Mouse (Mus musculus): ENCODE data around the gene Cacnb4.

The Cacnb4 gene

DNA sequence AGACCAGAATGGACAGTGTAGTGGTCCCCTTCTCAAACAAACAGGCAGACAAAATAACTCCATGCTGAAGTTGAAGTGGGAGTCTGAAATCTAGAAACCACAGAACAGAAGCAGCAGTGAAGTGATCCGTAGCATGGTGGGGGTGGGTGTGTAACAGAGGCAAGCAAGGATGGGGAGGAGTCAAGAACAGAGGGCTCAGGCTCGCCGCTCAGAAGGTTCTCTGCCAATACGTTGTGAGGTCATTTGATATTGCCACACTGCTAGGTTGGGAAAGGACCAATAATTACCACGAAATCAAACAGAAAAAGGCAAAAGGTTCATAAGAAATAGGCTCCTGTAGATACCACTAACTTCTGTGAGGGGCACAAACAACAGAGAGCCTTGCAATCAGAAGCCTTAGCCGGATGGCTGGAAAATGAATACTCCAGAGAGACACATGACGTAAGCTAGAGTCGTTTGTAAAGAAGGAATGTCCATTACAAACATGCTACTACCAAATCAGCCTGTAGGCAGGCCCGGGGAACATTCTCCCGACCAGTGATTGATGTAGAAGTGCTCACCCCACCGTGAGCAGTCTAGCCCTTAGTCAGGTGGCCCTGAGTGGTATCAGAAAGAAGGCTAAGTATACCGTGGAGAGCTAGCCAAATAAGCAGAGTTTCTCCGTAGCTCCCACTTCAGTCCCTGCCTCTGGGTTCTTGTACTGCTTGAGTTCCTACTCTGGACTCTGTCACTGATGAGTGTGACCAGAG, 199.7 kb downstream of the Cacnb4 start:
- DNase-seq (ENCODE audit: low read depth, low spot score), result no peak

DNA sequence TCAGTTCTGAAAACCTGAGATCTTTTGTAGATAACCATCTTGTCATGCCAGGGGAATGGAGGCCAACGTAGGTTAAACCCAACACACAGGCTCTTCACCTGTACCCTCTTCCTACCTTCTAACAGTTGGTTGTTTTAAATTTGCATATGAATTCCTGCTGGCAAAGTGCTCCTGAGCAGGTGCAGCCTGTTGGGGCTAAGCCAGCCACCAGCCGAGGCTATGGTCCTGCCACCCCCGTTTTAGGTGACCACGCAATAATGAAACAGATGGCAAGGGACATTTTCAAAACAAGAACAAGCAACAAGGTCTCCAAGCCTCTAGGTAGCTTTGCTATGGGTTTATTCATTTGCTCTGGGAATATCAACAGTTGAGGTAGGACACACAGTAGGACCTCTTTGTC, 200.8 kb downstream of the Cacnb4 start:
- no peak for DNase-seq (ENCODE audit: low read depth, low spot score)

DNA sequence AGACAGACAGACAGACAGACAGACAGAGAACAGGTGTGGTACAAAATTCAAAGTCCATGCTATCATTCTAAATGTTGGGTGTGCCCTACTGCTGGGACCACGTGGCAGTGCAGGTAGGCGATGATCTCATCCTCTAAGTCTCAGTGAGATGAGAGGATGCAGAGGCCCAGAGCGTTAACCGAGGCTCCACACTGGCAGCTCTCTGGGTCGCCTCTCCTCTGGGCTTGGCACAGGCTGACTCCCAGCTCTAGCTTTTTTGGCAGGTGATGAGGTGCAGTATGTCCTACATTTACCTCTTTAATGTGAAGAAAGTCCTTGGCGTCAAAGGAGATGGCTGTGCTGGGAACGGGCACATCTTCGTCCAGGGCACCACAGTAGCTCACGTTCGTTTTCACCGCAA, 202.1 kb downstream of the Cacnb4 start:
- DNase-seq (ENCODE audit: low read depth, low spot score), result no peak

DNA sequence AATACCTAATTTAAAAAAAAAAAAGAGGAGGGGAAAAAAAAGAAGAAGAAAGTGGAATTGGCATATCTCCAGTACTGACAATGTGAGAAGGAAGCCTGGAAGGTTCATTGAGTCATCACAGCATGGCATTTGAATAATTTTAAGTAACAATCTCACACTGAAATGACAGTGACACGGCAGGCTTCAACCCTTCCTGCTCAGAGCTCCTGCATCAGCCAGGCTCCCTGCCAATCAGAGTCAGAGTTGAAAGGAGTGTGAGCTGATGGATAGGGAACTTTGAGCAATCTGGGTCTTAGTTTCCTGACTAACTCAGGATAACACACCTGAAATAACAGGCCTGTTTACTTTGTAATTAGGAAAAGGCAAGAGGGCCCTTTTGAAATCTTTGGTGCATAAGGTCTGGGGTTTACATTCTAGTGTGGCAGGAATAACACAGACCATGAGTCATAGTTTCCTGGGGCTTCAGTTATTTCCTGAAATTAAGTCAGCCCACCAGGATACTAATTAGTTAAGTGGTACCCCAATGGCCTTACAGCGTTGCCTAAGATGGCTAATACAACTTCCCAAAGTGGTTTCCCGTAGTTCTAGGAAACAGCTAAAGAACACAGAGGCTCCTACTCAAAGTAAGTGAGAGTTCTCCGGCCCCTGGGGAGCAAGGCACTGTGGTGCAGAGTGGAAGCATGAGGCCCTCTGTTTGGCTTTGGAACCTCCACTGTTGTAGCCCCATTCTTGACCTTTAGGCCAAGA, 204.9 kb downstream of the Cacnb4 start:
- DNase-seq (ENCODE audit: low read depth, low spot score), result no peak

DNA sequence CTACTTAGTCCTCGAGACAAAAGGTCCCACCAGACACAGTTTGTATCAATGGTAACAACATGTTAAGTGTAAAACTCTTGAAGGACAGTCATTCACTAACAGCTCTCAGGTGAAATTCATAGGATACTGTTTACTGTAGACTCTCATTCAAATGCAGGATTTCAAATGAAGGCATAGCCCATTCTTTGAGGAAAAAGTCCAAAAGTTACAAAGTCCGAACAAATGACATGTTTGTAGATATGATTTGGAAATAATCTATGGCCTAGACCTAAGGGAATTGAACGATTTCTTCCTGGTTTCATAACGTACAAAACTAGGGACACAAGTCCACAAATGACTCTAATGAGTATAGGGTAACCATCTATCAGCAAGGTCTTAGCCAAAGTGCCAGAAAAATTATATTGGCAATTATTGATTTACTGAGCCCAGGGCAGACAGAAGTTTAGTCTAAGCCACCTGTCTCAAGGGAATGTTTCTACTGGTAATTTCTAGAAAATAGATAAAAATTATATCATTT, 206.5 kb downstream of the Cacnb4 start:
- DNase-seq (ENCODE audit: low read depth, low spot score), result no peak

DNA sequence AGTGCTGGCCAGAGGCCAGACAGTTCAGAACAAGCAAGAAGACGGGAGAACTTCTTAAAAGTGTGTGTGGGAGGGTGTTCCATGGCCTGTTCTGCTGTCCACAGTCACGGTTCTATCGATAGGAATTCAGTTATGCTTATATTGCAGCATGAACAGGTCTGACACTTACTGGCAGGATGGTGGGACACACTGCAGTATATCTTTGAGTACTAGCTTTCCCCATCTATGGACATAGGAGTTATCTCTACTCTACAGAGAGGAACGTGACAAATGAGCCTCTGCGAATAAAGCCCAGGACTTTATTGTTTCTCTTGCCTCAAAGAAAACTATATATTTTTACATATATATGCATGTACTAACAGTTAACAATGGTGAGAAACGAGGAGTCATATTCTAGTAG, 209.0 kb downstream of the Cacnb4 start:
- DNase-seq (ENCODE audit: low read depth, low spot score), result no peak

DNA sequence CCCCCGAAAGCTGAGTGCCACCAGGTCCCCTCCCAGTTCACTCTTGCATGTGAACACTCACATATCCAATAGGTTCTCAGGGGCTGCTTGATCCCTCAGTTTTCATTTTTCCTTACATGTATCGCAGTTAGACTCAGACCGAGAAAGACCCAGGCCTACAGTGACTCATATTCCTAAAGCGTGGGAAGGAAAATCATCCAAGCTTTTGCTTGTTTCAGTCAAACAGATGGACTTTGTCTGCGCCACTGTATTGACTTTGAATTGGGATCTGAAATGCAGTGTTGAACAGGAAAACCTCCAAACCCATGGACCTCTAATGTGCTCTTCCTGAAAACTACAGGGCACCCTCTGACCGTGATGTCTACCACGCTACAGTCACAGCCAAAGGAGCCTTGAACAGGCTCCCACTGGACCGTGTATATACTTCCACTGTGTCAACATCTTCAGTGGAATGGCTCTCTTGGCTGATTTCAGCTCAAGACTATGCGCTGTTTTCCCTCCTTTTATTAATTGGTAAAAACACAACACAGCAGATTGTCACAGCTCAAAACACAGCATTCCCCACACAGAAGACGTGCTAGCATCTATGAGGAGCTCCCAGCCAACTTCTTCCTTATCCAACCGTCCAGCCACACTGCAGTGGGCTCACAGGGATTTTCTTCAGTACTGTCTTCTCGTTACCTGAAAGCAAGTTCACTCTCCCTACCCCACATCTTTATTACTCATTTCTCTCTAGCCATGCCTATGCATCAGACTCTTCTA, 215.2 kb downstream of the Cacnb4 start:
- no peak for DNase-seq (ENCODE audit: low read depth, low spot score)

DNA sequence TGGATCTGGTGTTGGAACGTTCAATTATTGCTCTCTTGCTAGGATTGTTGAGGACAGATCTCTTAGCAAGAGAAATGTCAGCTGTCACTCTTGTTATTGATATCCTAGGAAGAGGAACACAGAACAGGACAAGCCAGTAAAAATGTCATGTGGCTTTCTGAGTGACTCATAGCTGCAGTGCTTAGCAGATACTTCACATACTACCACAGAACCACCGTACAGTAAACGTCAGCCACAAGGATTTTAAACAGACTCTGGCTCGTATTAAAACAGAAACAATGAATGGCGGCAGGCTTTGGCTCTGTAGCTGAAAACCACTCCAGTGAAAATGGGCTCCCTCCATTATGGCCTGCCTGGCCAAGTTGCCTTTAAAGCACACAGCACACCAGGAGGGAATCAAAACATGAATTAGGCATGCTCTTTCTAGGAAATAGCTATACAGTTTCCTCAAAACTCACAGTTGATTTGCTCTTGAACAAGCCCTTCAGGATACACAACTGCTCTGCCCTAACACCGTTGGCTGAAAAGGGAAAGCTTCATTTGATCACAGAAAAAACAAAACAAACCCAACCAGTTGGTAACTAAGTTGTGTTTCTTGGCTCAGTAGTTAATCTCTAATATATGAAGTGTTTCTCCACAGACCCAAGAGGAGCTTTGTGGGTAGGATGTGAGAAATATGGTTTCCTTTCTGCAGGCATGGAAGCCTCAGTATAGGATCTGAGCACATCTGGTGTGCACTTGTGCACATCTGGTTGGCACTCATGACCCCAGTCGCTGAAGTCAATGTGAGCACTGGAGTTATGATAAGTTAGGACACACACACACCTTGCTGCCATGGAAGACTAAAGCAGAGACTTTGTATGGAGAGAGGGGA, 220.8 kb downstream of the Cacnb4 start:
- DNase-seq (ENCODE audit: low read depth, low spot score), result no peak

DNA sequence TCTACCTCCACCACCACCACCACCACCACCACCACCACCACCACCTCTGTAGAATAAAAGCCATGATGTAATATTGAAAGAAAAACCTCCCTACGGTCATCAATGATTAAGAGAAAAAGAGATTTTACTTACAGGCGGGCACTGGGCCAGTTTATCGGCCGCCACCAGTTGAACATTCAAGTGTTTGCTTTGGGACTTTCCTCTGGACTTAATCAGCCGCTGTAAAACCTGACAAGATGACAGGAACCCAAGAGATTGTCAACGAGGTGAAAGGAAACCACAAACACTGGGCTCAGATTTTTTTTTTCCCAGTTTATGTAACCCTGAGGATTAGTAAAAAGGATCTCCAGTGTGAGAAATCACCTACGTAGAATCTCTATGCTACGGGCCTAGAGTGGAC, 226.8 kb downstream of the Cacnb4 start:
- DNase-seq (ENCODE audit: low read depth, low spot score), result no peak

DNA sequence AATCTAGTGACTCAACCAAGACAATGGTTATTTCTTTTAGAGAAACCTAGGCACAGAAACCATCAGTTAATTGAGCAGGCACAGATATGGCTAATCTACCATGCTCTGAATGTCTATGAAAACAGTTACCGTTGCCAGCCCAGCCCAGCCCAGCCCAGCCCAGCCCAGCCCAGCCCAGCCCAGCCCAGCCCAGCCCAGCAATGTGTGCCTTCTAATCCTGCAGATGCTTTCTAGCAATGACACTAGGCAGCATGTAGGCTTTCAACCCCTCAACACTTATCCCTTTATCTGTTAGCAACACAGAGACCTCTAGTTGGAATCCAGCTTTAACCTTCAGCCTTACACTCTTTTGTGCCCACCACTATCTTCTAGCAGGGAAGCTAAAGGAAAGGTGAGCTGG, 227.7 kb downstream of the Cacnb4 start:
- no peak for DNase-seq (ENCODE audit: low read depth, low spot score)

DNA sequence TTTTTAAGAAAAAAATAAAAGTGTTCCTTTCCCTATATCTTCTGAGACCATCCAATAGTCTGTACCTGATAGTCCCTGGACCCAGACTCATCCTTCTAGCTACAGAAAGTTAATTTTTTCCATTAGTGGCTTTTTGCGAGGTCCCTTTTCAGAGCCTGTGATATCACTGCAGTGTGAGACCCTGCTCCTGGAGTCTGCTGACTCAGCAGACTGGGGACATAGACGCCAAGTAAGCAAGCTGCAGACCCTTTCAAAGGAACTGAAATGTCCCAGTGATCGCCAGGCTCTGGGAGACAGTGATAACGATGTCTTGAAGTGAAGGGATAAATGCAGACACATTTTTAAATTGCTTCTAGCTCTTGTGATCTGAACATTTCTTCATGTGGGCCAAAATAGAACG, 230.0 kb downstream of the Cacnb4 start:
- no peak for DNase-seq (ENCODE audit: low read depth, low spot score)

DNA sequence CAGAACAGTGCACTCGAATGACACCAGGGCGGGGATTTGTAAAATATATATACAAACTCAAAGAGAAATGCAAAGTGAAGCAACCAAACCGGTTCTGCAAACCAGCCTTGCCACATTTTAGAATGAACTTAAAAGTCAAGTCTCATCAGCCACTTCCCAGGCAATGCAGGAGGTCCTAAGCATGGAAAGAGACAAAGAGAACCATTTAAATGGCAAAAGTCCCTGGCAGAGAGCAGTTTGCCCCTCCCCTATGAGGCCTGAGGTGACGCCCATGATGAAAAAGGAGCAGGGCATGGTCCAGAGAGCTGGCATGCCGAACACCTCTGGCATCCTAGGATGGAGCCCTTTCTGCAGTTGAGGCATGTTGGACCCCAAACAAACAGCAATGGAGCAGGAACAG, 234.5 kb downstream of the Cacnb4 start:
- DNase-seq (ENCODE audit: low read depth, low spot score), result no peak

DNA sequence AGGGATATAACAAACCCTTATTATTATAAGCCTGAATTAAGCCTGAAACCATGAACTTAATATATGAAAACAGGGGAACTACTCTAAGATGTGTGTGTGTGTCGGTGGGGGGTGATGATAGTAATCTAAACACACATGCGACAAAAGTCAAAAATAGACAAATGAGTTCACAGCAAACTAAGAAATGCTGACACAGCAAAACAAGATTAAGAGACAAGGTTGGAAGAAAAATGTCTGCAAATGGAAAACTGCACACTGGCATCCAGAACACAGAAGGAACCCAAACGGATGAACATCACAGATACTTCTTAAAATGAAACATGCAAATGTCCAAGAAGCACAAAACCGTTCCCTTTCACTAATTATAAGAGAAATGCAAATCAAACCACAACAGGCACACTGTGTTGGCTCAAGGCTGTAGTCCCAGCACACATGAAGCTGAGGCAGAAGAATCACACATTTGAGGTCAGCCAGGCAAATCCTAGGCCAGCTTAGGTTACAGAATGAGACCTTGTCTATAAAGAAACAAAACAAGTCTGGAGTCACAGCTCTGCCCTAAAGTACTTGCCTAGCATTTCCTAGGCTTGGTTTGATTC, 236.1 kb downstream of the Cacnb4 start:
- no peak for DNase-seq (ENCODE audit: low read depth, low spot score)

DNA sequence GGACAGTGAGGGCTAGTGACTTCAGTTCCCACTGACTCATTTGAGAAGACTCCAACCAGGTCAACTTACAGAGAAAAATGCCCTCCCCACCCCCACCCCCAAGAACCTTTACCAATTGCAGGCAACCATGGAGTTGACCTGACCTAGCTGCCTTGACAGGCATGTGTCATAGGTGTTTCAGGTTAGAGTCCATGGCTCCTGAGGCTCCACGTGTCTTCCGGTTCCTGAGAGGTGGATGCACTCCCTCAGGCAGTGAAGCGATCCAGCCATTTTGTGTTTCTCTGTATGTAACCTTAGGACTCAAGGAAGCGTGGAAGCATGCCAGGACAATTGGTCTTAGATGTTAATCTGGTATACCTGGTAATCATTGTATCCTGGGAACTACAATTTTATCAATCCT, 238.2 kb downstream of the Cacnb4 start:
- DNase-seq (ENCODE audit: low read depth, low spot score), result no peak

DNA sequence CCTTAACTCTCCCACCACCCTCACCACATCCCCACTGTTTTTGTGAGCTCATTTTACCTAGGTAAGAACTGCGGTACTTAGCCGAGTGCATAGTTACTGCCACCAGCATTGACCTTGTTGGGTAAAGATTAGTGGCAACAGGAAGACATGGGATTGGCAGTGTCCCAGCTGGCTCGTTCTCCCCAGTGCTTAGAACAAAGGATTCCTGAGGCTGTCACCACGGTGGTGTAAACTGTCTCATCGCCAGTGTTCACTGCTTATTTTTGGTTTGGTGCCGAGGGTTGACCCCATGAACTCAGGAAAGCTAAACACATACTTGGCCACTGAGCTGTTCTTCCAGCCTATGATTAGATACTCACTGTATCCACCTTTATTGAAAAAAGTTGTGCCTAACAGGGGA, 238.6 kb downstream of the Cacnb4 start:
- no peak for DNase-seq (ENCODE audit: low read depth, low spot score)

DNA sequence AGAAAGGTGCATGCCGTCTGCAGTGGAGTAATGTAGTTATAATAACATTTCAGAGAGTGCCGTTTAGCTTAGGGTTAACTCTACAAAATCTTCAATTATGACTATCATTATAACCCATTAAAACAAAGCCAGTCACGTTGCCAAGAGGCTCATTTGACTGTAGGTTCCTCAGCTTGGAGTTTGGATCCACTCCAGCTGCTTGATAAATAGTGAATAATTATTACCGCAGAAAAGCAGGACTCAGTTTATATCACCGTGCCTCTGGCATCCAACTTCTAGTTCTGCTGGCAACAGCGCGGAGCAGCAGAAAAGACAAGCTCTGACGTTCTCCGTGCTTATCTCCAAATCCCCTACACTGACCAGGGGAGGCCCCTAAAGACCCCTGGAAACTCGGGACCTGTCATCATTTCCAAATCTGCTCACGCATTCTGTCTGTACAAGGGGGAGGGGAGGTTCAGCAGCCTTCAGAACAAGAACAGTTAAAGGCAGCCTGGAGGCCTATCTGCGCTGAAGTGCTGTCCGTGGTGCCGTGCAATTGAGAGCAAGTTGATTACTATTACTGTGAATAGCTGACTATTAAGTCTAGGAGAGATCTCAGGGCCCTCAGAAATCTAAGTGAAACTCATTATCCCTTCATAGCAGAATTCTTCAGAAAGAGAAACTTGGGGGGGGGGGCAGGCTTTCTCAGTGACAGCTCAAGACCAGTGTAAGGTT, 240.6 kb downstream of the Cacnb4 start:
- DNase-seq (ENCODE audit: low read depth, low spot score), result no peak

DNA sequence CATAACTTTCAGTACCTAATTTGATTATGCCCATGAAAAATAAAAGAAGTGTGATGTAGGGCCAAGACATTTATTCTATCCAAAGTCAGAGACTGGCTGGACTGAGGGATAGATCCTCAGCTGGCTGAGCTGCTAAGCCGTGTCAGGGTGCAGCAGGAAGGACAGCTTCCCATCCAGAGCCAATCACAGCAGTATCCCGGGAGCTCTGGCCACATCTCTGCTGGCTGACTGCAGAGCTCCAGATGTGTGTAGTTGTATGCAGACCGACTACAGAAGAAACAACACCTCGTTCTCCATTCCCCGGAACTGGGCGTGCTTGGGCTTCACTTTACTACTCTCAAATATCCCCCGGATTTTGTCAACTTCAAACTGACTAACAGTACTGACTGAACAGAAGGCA, 243.3 kb downstream of the Cacnb4 start:
- DNase-seq (ENCODE audit: low read depth, low spot score), result no peak

DNA sequence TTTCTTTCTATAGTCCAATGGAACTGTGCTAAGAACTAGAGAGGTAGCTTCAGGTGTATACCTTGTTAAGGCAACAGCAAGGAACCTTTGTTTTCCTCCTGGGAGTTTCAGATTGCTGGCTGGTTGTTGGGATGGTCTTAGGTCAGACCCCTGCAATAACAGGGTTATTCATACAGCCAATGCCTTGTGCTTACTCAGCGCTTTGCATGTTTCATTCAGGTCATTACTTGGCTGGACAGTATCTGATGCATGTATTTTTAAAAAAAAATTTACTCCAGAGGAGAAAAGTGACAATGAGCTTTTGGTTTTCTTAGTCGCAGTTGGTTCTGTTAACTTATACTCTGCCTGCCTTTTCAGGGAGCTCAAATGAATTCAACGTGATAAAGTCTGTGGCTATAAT, 249.2 kb downstream of the Cacnb4 start:
- DNase-seq (ENCODE audit: low read depth, low spot score), result no peak

DNA sequence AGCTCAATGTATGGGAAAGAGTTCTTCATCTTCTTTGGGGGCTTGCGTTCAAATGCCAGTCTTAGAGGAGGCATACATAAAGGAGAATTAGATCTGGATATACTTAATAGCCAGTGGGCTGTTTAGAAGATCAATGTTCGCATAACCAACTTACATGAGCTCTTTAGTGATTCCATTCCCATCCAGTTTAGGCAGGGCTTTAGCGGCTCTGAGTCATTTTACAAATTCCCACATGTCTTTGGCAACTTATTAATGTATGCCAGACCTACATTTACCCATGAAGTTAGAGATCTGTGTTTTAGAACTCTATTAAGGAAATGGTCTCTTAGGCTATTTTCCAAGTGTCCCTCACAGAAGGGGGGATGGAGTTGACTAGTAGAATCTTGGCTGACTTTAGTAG, 250.6 kb downstream of the Cacnb4 start:
- DNase-seq (ENCODE audit: low read depth, low spot score), result no peak

DNA sequence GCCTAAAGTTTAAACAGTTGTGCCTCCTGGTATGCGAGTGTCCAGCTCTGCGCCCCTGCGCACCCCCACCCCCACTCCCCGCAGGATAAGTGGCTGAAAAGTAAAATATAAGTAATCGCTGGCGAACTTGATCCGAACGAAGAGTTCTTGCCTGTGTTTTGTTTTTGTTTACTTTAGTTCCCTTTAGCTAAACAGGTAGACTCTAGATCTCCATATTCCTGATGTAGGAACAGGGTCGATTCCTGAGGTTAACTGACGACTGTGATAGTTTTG, 251.2 kb downstream of the Cacnb4 start:
- no peak for DNase-seq (ENCODE audit: low read depth, low spot score)

Measured in WW6 (cell line).